Mouse (Mus musculus) right cerebral cortex, adult 2 months (tissue): ENCODE data around the gene Dand5.

Experiments used
- DNase-seq, 2 experiments: peaks; one replicate each; pipeline ENCODE4 v3.0.0; 2021 to 2022; ENCODE audit warnings: low spot score in 2 of 2

The Dand5 gene

DNA sequence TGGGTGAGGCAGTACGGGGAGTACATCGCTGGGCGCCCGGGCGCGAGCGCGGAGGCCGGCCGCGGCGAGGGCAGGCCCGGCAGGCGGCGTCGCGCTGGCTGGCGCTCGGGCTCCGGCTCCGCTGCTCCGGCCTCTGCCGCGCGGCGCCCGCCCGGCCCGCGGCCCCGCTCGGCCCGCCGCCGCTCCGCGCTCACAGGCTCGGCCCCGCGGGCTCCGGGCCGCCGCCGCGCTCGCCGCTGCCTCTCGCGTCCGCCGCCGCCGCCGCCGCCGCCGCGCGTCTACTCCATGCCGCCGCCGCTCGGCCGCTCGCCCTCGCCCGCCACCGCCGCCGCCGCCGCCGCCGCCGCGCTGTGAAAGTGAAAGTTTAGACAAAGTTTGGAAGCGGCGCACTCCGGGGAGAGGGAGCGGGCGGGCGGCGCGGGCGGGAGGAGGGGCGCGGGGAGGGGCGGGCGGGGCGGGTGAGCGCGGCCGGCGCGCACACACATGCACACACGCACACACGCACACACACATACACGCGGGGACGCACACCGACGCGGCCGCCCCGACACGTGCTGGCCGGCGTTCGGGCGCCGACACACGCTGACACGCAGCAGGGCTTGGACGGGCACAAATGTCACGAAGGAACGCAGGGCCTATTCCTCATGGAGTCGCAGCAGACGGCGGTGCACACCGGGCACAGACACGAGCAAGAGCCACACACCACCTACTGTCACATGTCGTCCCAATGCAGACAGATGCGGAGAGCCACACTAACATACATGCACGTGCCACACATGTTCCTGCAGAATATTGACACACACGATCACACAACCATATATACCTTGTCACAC, 22.4 kb downstream of the Dand5 start, which contains the start of gene Nfix:
Gene Nfix (minus strand): TSS at position 346 of the 833 bp plus-strand sequence.
- DNase-seq: no peak

DNA sequence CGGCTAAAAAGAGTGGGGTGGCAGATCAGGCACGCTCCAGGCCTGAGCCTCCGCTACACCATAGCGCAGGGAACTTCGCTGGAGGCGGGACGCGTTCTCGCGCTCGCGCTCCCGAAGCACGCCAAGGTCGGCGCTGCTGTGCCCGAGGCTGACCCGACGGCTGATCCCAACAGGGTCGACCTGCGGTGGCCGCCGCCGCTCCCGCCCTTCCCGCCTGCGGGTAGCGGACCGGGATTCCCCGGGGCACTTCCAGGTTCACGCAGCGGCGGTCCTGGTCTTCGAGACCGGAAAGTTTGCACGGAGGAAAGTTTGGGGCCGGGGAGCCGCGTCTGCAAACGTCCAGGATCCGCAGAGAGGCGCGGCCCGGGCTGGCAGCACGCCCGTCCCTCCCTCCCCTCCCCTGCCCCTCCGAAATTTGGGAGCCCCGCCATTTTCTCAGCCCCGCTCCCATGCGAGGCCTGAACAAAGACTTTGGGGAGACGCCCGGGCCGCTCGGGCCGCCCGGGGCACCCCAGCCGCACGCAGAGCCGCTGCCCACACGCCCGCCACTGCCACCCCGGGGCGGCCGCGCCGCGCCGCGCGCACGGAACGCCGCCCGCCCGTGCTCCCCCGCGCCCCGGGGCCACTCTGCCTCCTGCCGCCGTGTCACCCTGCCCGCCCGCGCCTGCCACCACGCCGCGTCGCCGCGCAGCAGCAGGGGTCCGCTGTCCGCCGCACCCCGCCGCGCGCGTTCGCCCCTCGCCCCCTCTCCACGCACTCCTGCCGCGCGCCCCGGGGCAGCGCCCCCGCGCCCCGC, 23.3 kb downstream of the Dand5 start:
- DNase-seq: no peak

- DNase-seq: no peak
Observed at GRCm38 (mm10) chr8:84798446-84799135, 24.0 kb downstream of the Dand5 start.

GRCm38 (mm10) chr8:84797971-84798370, 24.7 kb downstream of the Dand5 start:
- DNase-seq: no peak

DNA sequence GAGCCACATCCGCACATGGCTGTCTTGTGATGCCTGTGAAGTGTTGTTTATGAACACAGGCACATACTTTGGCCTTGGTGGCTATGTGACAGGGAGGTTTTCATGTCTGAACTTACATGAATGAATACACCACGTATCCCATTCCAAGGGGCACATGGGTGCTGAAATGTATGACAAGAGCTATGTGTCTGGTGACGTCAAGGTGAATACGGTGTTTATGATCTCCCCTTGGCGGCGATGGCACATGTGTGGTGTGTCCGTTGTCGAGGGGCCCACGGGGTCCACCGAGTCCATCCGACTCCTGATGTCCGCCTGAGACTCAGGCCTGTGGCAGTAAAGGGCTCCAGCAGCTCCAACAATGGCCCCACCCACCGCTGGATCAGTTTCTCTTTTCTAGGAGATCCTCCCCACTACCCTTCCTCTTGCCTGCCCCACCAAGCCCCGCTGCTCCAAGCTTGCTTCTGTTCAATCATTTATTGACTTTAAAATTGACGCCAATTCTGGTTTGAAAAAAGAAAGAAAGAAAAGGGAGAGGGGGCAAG, 25.3 kb downstream of the Dand5 start:
- no peak for DNase-seq

GRCm38 (mm10) chr8:84794486-84794885, 28.1 kb downstream of the Dand5 start:
- DNase-seq: no peak

DNA sequence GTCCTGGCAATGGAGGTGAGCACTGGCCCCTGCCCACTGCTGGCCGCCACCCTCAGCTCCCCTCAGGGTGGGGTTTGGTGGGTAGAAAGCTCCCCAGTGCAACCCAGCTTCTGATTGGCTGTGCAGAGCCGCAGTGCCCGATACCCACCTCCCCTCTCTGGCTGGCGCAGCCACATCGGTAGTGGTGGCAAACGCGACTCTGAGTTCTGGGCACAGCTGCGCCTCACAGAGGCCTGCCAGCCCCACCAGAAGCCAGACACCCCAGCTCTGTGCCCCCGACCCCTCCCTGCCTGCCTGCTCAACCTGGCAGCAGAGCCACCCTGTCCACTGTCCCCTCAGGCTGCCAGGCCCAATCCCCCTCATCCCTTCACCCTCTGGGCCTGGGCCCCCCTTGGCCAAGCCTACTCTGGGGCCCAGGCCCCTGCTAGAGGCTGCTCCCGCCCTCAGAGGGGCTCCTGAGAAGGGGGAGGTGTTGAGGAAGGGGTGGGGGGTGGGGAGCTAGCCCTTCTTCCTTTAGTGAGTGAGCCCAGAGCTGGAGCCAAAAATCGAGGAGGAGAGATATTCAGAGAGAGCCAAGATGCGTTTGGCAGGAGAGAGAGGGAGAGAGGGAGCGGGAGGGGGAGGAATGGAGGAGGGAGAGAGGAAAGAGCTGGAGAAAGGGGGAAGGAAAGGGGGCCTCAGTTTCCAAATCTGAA, 28.7 kb downstream of the Dand5 start:
- DNase-seq: no peak

DNA sequence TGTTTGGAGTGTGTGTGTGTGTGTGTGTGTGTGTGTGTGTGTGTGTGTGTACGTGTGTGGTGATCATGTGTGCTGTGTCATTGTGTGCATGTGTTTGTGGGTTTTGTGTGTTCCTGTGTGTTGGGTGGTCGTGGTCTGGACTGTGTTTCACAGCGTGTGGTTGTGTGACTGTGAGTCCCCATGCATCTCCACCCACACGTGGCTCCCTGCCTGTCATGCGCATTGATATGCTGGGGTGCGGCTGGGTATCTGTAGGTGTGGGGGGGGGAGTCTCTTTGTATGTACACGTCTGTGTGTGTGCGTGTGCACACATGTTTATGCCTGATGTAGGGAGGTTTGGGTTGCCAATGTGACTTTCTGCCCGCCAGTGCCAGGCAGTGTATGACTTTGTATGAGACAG, 29.5 kb downstream of the Dand5 start:
- DNase-seq: no peak

DNA sequence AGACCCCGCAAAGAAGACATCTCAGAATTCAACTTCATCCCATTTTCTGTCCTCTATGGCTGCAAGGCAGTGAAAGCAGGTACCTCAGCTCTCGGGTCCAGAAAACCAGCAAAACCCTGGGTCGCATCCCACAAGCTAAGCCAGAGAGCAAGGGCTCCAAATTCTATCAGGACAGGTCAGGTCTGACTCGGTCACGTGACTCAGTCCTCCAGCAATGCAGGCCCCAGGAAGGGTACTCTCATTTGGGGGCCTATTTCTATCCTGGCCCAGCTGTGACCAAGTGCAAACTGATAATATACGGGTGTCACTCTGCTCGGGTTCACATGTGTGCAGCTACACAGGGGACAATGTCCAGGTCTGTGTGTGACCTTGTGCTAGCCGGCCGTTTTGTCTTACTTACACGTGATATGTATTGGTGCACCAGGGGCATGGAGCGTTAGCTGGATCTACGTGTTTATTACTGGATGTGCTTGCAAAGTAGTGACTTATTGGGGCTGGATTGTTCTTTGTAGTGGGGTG, 30.1 kb downstream of the Dand5 start:
- DNase-seq: no peak

DNA sequence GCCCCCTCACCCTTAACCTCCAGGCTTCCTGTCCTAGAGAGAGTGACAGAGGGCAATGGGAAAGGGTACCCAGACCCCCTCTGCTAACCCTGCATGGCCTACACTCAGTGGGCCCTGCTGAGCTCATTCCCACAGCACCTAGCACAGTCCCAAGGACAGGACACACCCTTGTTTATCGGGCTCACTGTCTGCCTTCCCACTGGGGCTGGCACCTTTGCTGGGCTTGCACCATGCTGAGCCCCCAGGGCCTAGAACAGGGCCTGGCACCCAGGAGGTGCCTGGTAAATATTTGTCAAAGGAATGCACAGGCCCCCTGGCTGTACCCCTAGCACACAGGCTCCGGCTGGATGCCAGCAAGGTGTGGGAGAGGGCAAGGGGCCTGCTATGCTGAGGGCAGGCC, 32.1 kb downstream of the Dand5 start:
- no peak for DNase-seq

- no peak for DNase-seq
Observed at GRCm38 (mm10) chr8:84789855-84790486, 32.7 kb downstream of the Dand5 start.

DNA sequence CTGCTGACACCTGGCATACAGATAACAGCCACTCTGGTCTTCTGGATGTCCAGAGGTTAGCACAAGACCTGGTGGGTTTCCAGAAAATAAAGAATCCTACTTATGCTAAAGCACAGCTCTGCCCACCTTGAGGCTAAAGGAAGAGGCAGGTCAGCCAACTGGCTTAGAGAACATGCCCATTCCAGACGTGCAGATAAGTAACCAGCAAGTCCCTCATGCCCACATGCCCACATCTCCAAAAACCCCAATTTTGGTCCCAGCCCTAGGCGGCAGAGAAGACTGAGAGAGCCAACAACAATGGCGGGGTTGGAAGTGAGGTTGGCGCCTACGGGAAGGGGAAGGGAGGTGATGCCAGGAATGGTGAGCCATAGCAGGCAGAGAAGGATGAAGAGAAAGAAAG, 33.3 kb downstream of the Dand5 start:
- no peak for DNase-seq

- DNase-seq: no peak
Observed at GRCm38 (mm10) chr8:84788896-84789295, 33.7 kb downstream of the Dand5 start.

- no peak for DNase-seq
Observed at GRCm38 (mm10) chr8:84787523-84788302, 34.9 kb downstream of the Dand5 start.

GRCm38 (mm10) chr8:84786801-84787467, 35.7 kb downstream of the Dand5 start:
- no peak for DNase-seq

- DNase-seq: no peak
Observed at GRCm38 (mm10) chr8:84785756-84786677, 36.6 kb downstream of the Dand5 start.

GRCm38 (mm10) chr8:84785506-84785755, 37.2 kb downstream of the Dand5 start:
- no peak for DNase-seq

DNA sequence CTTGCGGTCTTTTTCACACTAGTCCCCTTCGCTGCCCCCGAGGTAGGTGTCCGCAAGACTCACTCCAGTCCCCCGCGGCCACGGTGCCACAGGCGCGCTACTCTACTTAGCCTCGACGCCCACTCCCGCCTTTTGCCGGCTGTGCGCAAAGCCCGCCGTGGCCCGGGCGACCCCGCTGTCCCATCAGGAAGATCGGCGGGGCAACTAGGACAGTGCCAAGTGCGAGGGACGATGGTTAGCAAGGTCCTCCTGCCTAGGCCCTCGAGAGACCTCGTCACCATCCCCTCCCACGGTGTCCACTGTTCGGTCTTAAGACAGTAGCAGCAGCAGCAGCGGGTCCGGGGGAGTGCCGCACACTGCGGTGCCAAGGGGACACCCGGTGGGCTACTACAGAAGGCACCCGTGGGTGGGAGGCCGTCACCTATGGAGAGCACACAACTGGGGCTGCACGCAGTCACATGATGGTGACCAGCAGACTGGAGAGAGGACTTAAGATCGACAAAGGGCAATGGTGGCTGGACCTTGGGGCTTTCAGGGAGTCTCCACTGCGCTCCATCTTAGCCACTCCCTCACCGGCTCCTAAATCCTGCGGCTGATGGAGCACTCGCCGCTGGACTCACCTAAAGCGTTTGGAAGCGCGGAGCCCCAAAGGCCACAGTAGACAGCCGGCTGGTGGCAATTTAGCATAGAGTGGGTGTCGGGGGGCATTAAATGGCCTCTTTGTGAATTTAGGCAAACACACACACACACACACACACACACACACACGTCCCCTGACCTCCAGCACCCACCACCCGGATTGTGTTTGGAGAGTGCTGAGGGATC, 37.7 kb downstream of the Dand5 start:
- DNase-seq: no peak
